Mouse (Mus musculus): ENCODE data around the gene Apol6. TPM values are rescaled to one million over a fixed set of nuclear protein-coding genes. Genes with fewer than 3 reads are reported as not detected.

Apol6 gene
- total and polyA plus RNA-seq, 3 experiments: not detected

GRCm38 (mm10) chr15:77014985-77015384 lies 29.5 kb upstream of the Apol6 start:
- dilution Hi-C loops (cut with MboI; ENCODE audit: extremely low pct_ligation_motif_present, extremely low pct_unique_long_range_greater_than_20kb, low sequenced_read_pairs): no loop called here
- in situ Hi-C loops (cut with MboI; ENCODE audit: low pct_ligation_motif_present, low pct_unique_long_range_greater_than_20kb, low sequenced_read_pairs): no loop called here

GRCm38 (mm10) chr15:77016509-77016908 lies 28.0 kb upstream of the Apol6 start:
- no peak overlapping the region for H3K4me3 ChIP-seq (replicated peaks in 1 of 3; ENCODE audit: low read depth in 2 of 3, low read length in 2 of 3, poor library complexity in 1 of 3)
- in situ Hi-C loops (cut with MboI; ENCODE audit: low pct_ligation_motif_present, low pct_unique_long_range_greater_than_20kb, low sequenced_read_pairs) (no loop called here), dilution Hi-C loops (cut with MboI; ENCODE audit: extremely low pct_ligation_motif_present, extremely low pct_unique_long_range_greater_than_20kb, low sequenced_read_pairs) (no loop called here)
- no peak overlapping the region for H3K9ac ChIP-seq (ENCODE audit: insufficient read depth, low read depth)
- H3K9me3 ChIP-seq (replicated peaks; ENCODE audit: low read length): no peaks in the 10 kb centered on the region
- no peaks in the 10 kb centered on the region for H3K79me2 ChIP-seq (replicated peaks; ENCODE audit: control insufficient read depth, extremely low read depth, insufficient read depth, poor library complexity, severe bottlenecking)
- TF ChIP-seq HCFC1 (IDR thresholded peaks at IDR 0.05; ENCODE audit: low read depth, low read length) (no peak), CHD2 (IDR thresholded peaks at IDR 0.05; ENCODE audit: low read length) (no peak), MXI1 (IDR thresholded peaks at IDR 0.05; ENCODE audit: low read depth, low read length) (no peak), NELFE (IDR thresholded peaks at IDR 0.05; ENCODE audit: low read depth, low read length) (no peak), TBP (conservative IDR thresholded peaks at IDR 0.05; ENCODE audit: low read depth, low read length) (no peak)
- H3K27ac ChIP-seq (ENCODE audit: insufficient read depth, low read depth): no peak overlapping the region
- no peaks in the 10 kb centered on the region for H3K36me3 ChIP-seq (replicated peaks in 1 of 2; ENCODE audit: control insufficient read depth in 1 of 2, insufficient read depth in 1 of 2, low read length in 1 of 2)
- peaks cover 96% of the 10 kb centered on the region for H3K27me3 ChIP-seq (replicated peaks)
- no peak for DNase-seq (ENCODE audit: extremely low read depth)
- H3K4me1 ChIP-seq (ENCODE audit: control insufficient read depth in 1 of 2, insufficient read depth in 2 of 2): peaks cover 7 to 9% of the 10 kb centered on the region in 2 experiments; a peak in 3 of 4 replicates
- no peak overlapping the region for H3K4me2 ChIP-seq (ENCODE audit: insufficient read depth, low read depth, poor library complexity, severe bottlenecking)

More at GRCm38 (mm10) chr15:77014985-77015384, 29.5 kb upstream of the Apol6 start:
- Histone ChIP-seq H3K79me2 (replicated peaks; ENCODE audit: control insufficient read depth, extremely low read depth, insufficient read depth, poor library complexity, severe bottlenecking) (no peaks in the 10 kb centered on the region), H3K9ac (ENCODE audit: insufficient read depth, low read depth) (no peak overlapping the region), H3K4me2 (ENCODE audit: insufficient read depth, low read depth, poor library complexity, severe bottlenecking) (no peak overlapping the region), H3K4me3 (replicated peaks in 1 of 3; ENCODE audit: low read depth in 2 of 3, low read length in 2 of 3, poor library complexity in 1 of 3) (no peak overlapping the region), H3K4me1 (ENCODE audit: control insufficient read depth in 1 of 2, insufficient read depth in 2 of 2) (peaks cover 7 to 9% of the 10 kb centered on the region in 2 experiments; a peak in 3 of 4 replicates), H3K36me3 (replicated peaks in 1 of 2; ENCODE audit: control insufficient read depth in 1 of 2, insufficient read depth in 1 of 2, low read length in 1 of 2) (no peaks in the 10 kb centered on the region), H3K9me3 (replicated peaks; ENCODE audit: low read length) (peaks cover 3% of the 10 kb centered on the region), H3K27ac (ENCODE audit: insufficient read depth, low read depth) (no peak overlapping the region), H3K27me3 (replicated peaks) (peaks cover 96% of the 10 kb centered on the region)
- no peak for TF ChIP-seq JUND (conservative IDR thresholded peaks at IDR 0.05; ENCODE audit: low read depth, low read length)
- no peak for TF ChIP-seq NRF1 (IDR thresholded peaks at IDR 0.05; ENCODE audit: low read depth, low read length)
- TF ChIP-seq SIN3A (IDR thresholded peaks at IDR 0.05; ENCODE audit: low read length): no peak
- no peak for TF ChIP-seq IRF4 (IDR thresholded peaks at IDR 0.05; ENCODE audit: low read depth, low read length)
- no peak for TF ChIP-seq BHLHE40 (IDR thresholded peaks at IDR 0.05; ENCODE audit: low read depth, low read length)
- TF ChIP-seq KAT2A (IDR thresholded peaks at IDR 0.05; ENCODE audit: insufficient replicate concordance, low read length): no peak
- no peak for TF ChIP-seq RCOR1 (conservative IDR thresholded peaks at IDR 0.05; ENCODE audit: low read depth, low read length)
- TF ChIP-seq USF2 (conservative IDR thresholded peaks at IDR 0.05; ENCODE audit: low read depth, low read length): no peak
- TF ChIP-seq RAD21 (IDR thresholded peaks at IDR 0.05; ENCODE audit: low read depth, low read length): no peak
- no peak for TF ChIP-seq MYC (IDR thresholded peaks at IDR 0.05; ENCODE audit: low read depth, low read length)
- no peak for TF ChIP-seq EP300 (IDR thresholded peaks at IDR 0.05; ENCODE audit: low read length)
- DNase-seq (ENCODE audit: extremely low read depth): no peak

Measured in CH12.LX (cell line).